Mouse (Mus musculus) G1E (cell line): ENCODE measurements at regions not wholly inside any gene's neighbourhood (a gene's known extent, or its start where the extent isn't known, plus 50 kb on each side); places are given as distances from the start of the nearest gene placed in this dataset.

Experiments
- ATAC-seq: 2 replicates; pipeline ENCODE4 v1.8.0; 2016; ENCODE audit warnings: mild to moderate bottlenecking; ENCODE audit not compliant: insufficient number of reproducible peaks, poor library complexity, low FRiP score, severe bottlenecking; ENCODE audit errors: extremely low read depth
- DNase-seq: peaks from one replicate; pipeline ENCODE4 v3.0.0; 2012; ENCODE audit warnings: low spot score
- H3K27me3 ChIP-seq: 2 replicates; pipeline ENCODE4 v1.6.1; 2012; ENCODE audit warnings: mild to moderate bottlenecking, low read length, inconsistent platforms; ENCODE audit not compliant: insufficient read depth
- H3K36me3 ChIP-seq: replicated peaks from 2 replicates; pipeline ENCODE3; 2012; ENCODE audit warnings: mild to moderate bottlenecking, inconsistent platforms
- H3K4me1 ChIP-seq: 2 replicates; pipeline ENCODE4 v1.6.1; 2012; ENCODE audit warnings: low read depth, low read length, inconsistent platforms, mixed read lengths; ENCODE audit not compliant: insufficient read depth
- H3K4me3 ChIP-seq: 2 replicates; pipeline ENCODE4 v1.5.1; 2012; ENCODE audit warnings: low read depth, mild to moderate bottlenecking, inconsistent platforms, low read length, moderate library complexity, mixed read lengths
- H3K9me3 ChIP-seq: replicated peaks from 2 replicates; pipeline ENCODE4 v1.6.1; 2012; ENCODE audit warnings: inconsistent platforms
- CTCF ChIP-seq: IDR thresholded peaks from 2 replicates; pipeline ENCODE4 v1.5.1; 2012; ENCODE audit warnings: low read depth, low read length, inconsistent platforms, mixed read lengths
- GATA1 ChIP-seq: IDR thresholded peaks from 2 replicates; pipeline ENCODE4 v1.6.1; 2012; ENCODE audit warnings: borderline replicate concordance, low read length, inconsistent platforms, mixed read lengths
- GATA2 ChIP-seq: IDR thresholded peaks from 2 replicates; pipeline ENCODE4 v1.6.1; 2012; ENCODE audit warnings: low read depth, low read length, inconsistent platforms, borderline replicate concordance
- POLR2AphosphoS5 ChIP-seq: IDR thresholded peaks from 2 replicates; pipeline ENCODE4 v1.6.1; 2012; ENCODE audit warnings: low read depth, low read length, inconsistent platforms; ENCODE audit not compliant: insufficient replicate concordance
- TAL1 ChIP-seq: conservative IDR thresholded peaks from 2 replicates; pipeline ENCODE4 v1.6.1; 2012; ENCODE audit warnings: low read depth, low read length, inconsistent platforms, mixed read lengths

GRCm38 (mm10) chr10:117522906-117523829, 106.1 kb upstream of the Cpm start:
- TF ChIP-seq CTCF (no peak), TAL1 (no peak), GATA2 (no peak), GATA1 (no peak), POLR2AphosphoS5 (no peak)
- Histone ChIP-seq H3K4me3 (no peak overlapping the region), H3K36me3 (no peaks in the 10 kb centered on the region), H3K9me3 (no peaks in the 10 kb centered on the region), H3K27me3 (no peaks in the 10 kb centered on the region), H3K4me1 (no peaks in the 10 kb centered on the region)
- no peak for DNase-seq
- ATAC-seq: no peak

GRCm38 (mm10) chr10:117522373-117522772, 106.9 kb upstream of the Cpm start:
- no peak for ATAC-seq
- H3K36me3 ChIP-seq: no peaks in the 10 kb centered on the region
- H3K9me3 ChIP-seq: no peaks in the 10 kb centered on the region
- no peak for DNase-seq
- H3K4me1 ChIP-seq: no peaks in the 10 kb centered on the region
- no peaks in the 10 kb centered on the region for H3K27me3 ChIP-seq
- no peak for TF ChIP-seq CTCF
- TF ChIP-seq GATA1: no peak
- TF ChIP-seq GATA2: no peak
- no peak for TF ChIP-seq POLR2AphosphoS5
- TF ChIP-seq TAL1: no peak
- H3K4me3 ChIP-seq: no peak overlapping the region

- TF ChIP-seq GATA2 (no peak), CTCF (no peak), TAL1 (no peak), GATA1 (no peak), POLR2AphosphoS5 (no peak)
- no peak for DNase-seq
- H3K4me3 ChIP-seq: no peak overlapping the region
- ATAC-seq: no peak
- no peaks in the 10 kb centered on the region for H3K4me1 ChIP-seq
- no peaks in the 10 kb centered on the region for H3K36me3 ChIP-seq
- no peaks in the 10 kb centered on the region for H3K9me3 ChIP-seq
- no peaks in the 10 kb centered on the region for H3K27me3 ChIP-seq
Observed at GRCm38 (mm10) chr10:117521315-117522270, 107.7 kb upstream of the Cpm start.

- DNase-seq: no peak
- H3K27me3 ChIP-seq: no peaks in the 10 kb centered on the region
- no peak overlapping the region for H3K4me3 ChIP-seq
- TF ChIP-seq TAL1 (no peak), GATA1 (no peak), POLR2AphosphoS5 (no peak), CTCF (no peak), GATA2 (no peak)
- no peaks in the 10 kb centered on the region for H3K9me3 ChIP-seq
- no peaks in the 10 kb centered on the region for H3K36me3 ChIP-seq
- no peak for ATAC-seq
- no peaks in the 10 kb centered on the region for H3K4me1 ChIP-seq
Observed at GRCm38 (mm10) chr10:117520536-117521314, 108.6 kb upstream of the Cpm start.

GRCm38 (mm10) chr10:117519670-117520535, 109.4 kb upstream of the Cpm start:
- Histone ChIP-seq H3K4me1 (no peaks in the 10 kb centered on the region), H3K27me3 (no peaks in the 10 kb centered on the region), H3K36me3 (no peaks in the 10 kb centered on the region), H3K4me3 (no peak overlapping the region), H3K9me3 (no peaks in the 10 kb centered on the region)
- TF ChIP-seq CTCF (no peak), TAL1 (no peak), POLR2AphosphoS5 (no peak), GATA1 (no peak), GATA2 (no peak)
- ATAC-seq (no peak), DNase-seq (no peak)
